Mouse (Mus musculus) regulatory T cell (primary cell): ENCODE results near the gene Cacna2d2.

Source experiments
- in situ Hi-C: fragments of 300-600 bp; cut with MboI, MseI; formaldehyde crosslinking; loops from one replicate; pipeline ENCODE4 v1.15.1; 2025; ENCODE audit warnings: high pct_unique_total_duplicates

The Cacna2d2 gene

GRCm38 (mm10) chr9:107400666-107401285, 1.4 kb downstream of the Cacna2d2 start:
- in situ Hi-C loops: no loop called here

GRCm38 (mm10) chr9:107403116-107403515, 3.7 kb downstream of the Cacna2d2 start:
- in situ Hi-C loops: no loop called here

GRCm38 (mm10) chr9:107409449-107409848, 10.0 kb downstream of the Cacna2d2 start:
- in situ Hi-C loops: no loop called here

- in situ Hi-C loops: no loop called here
Observed at GRCm38 (mm10) chr9:107417106-107417505, 17.7 kb downstream of the Cacna2d2 start.

GRCm38 (mm10) chr9:107419491-107420244, 20.3 kb downstream of the Cacna2d2 start:
- in situ Hi-C loops: no loop called here

GRCm38 (mm10) chr9:107420898-107421297, 21.5 kb downstream of the Cacna2d2 start:
- in situ Hi-C loops: no loop called here

- in situ Hi-C loops: no loop called here
Observed at GRCm38 (mm10) chr9:107422878-107423277, 23.5 kb downstream of the Cacna2d2 start.

- in situ Hi-C loops: no loop called here
Observed at GRCm38 (mm10) chr9:107424485-107425175, 25.2 kb downstream of the Cacna2d2 start.

GRCm38 (mm10) chr9:107427876-107428275, 28.5 kb downstream of the Cacna2d2 start:
- in situ Hi-C loops: no loop called here

- in situ Hi-C loops: no loop called here
Observed at GRCm38 (mm10) chr9:107428451-107429186, 29.2 kb downstream of the Cacna2d2 start.

GRCm38 (mm10) chr9:107430445-107430844, 31.0 kb downstream of the Cacna2d2 start:
- in situ Hi-C loops: no loop called here

- in situ Hi-C loops: no loop called here
Observed at GRCm38 (mm10) chr9:107432546-107432945, 33.1 kb downstream of the Cacna2d2 start.

- in situ Hi-C loops: no loop called here
Observed at GRCm38 (mm10) chr9:107434851-107435250, 35.4 kb downstream of the Cacna2d2 start.

- in situ Hi-C loops: no loop called here
Observed at GRCm38 (mm10) chr9:107435285-107435684, 35.9 kb downstream of the Cacna2d2 start.

GRCm38 (mm10) chr9:107442891-107443290, 43.5 kb downstream of the Cacna2d2 start:
- in situ Hi-C loops: no loop called here

- in situ Hi-C loops: no loop called here
Observed at GRCm38 (mm10) chr9:107443324-107443723, 43.9 kb downstream of the Cacna2d2 start.

- in situ Hi-C loops: no loop called here
Observed at GRCm38 (mm10) chr9:107445011-107445471, 45.6 kb downstream of the Cacna2d2 start.

GRCm38 (mm10) chr9:107448805-107449517, 49.5 kb downstream of the Cacna2d2 start:
- in situ Hi-C loops: no loop called here

GRCm38 (mm10) chr9:107451400-107451799, 52.0 kb downstream of the Cacna2d2 start:
- in situ Hi-C loops: no loop called here

- in situ Hi-C loops: no loop called here
Observed at GRCm38 (mm10) chr9:107451891-107452521, 52.6 kb downstream of the Cacna2d2 start.

GRCm38 (mm10) chr9:107452552-107452951, 53.1 kb downstream of the Cacna2d2 start:
- in situ Hi-C loops: no loop called here
